Mouse (Mus musculus) liver, embryonic 12.5 days (tissue): ENCODE data around the gene Gns. TPM values are rescaled to one million over a fixed set of nuclear protein-coding genes. Genes with fewer than 3 reads are reported as not detected.

ENCODE experiments used
- ATAC-seq: fragments of 200-750 bp; cut with Nextera tagmentation; 2 replicates; pipeline ENCODE4 v1.8.0; 2017; ENCODE audit warnings: moderate number of reproducible peaks, mild to moderate bottlenecking, moderate library complexity
- H3K27ac ChIP-seq: fragments of 300-500 bp; sonication (generic); 2 replicates; pipeline ENCODE4 v1.5.1; 2016; ENCODE audit warnings: mild to moderate bottlenecking
- H3K27me3 ChIP-seq: fragments of 300-500 bp; sonication (generic); replicated peaks from 2 replicates; pipeline ENCODE4 v1.6.1; 2016; ENCODE audit warnings: mild to moderate bottlenecking, moderate library complexity
- H3K36me3 ChIP-seq: fragments of 300-500 bp; sonication (generic); 2 replicates; pipeline ENCODE4 v1.6.1; 2016; ENCODE audit warnings: mild to moderate bottlenecking, moderate library complexity
- H3K4me1 ChIP-seq: fragments of 300-500 bp; sonication (generic); 2 replicates; pipeline ENCODE4 v1.6.1; 2016
- H3K4me2 ChIP-seq: fragments of 300-500 bp; sonication (generic); 2 replicates; pipeline ENCODE4 v1.6.1; 2016; ENCODE audit warnings: mild to moderate bottlenecking, moderate library complexity
- H3K4me3 ChIP-seq: fragments of 300-500 bp; sonication (generic); 2 replicates; pipeline ENCODE4 v1.5.1; 2016; ENCODE audit warnings: mild to moderate bottlenecking, moderate library complexity
- H3K9ac ChIP-seq: fragments of 300-500 bp; sonication (generic); 2 replicates; pipeline ENCODE4 v1.6.1; 2016; ENCODE audit warnings: mild to moderate bottlenecking, moderate library complexity
- H3K9me3 ChIP-seq: fragments of 300-500 bp; sonication (generic); replicated peaks from 2 replicates; pipeline ENCODE4 v1.6.1; 2016; ENCODE audit warnings: mild to moderate bottlenecking, moderate library complexity
- WGBS: fragments of 180-500 bp; shearing (Covaris S2); methylation state at CpG from one replicate; pipeline ENCODE4 v1.1.7; 2016; ENCODE audit not compliant: insufficient replicate concordance; 5-methylcytosine and 5-hydroxymethylcytosine counted together
- polyA plus RNA-seq: library from polyadenylated mRNA; unstranded; fragments of >200 nt; fragmentation: Nextera tagmentation; extraction: Ambion mirVana; gene quantifications from 2 replicates; pipeline ENCODE4 v1.2.1, GENCODE M21; 2016

The Gns gene
- polyA plus RNA-seq, 1 experiment from 2014 or later = 20.0 TPM

GRCm38 (mm10) chr10:121342260-121342659, 22.6 kb upstream of the Gns start:
- 86% methylated on average over 10 of the region's 10 CpGs for WGBS
- no peak for ATAC-seq
- H3K27me3 ChIP-seq = 0 out of 2 replicates have a peak, but pooled peaks cover 7% of the 10 kb centered on the region
- H3K36me3 ChIP-seq = no peaks in the 10 kb centered on the region
- no peaks in the 10 kb centered on the region for H3K9me3 ChIP-seq
- H3K9ac ChIP-seq = no peak overlapping the region
- no peaks in the 10 kb centered on the region for H3K4me1 ChIP-seq
- no peak overlapping the region for H3K27ac ChIP-seq
- H3K4me3 ChIP-seq = no peak overlapping the region
- H3K4me2 ChIP-seq = no peak overlapping the region

GRCm38 (mm10) chr10:121343867-121344266, 21.0 kb upstream of the Gns start:
- Histone ChIP-seq H3K9ac (no peak overlapping the region), H3K4me3 (no peak overlapping the region), H3K36me3 (no peaks in the 10 kb centered on the region), H3K4me2 (no peak overlapping the region), H3K9me3 (no peaks in the 10 kb centered on the region), H3K27ac (no peak overlapping the region), H3K27me3 (peaks cover 9% of the 10 kb centered on the region), H3K4me1 (no peaks in the 10 kb centered on the region)
- 39% methylated on average over 6 of the region's 6 CpGs for WGBS
- no peak for ATAC-seq

GRCm38 (mm10) chr10:121349244-121349643, 15.6 kb upstream of the Gns start:
- 47% methylated on average over 5 of the region's 5 CpGs for WGBS
- Histone ChIP-seq H3K9me3 (no peaks in the 10 kb centered on the region), H3K4me1 (peaks cover 14% of the 10 kb centered on the region), H3K36me3 (no peaks in the 10 kb centered on the region), H3K27me3 (peaks cover 52% of the 10 kb centered on the region), H3K4me3 (no peak overlapping the region), H3K9ac (no peak overlapping the region), H3K27ac (no peak overlapping the region), H3K4me2 (no peak overlapping the region)
- no peak for ATAC-seq

- peak overlapping the region; percentile 83 for H3K4me2 ChIP-seq
- H3K4me1 ChIP-seq = peaks cover 14% of the 10 kb centered on the region
- peak overlapping the region; percentile 59 for H3K4me3 ChIP-seq
- peaks cover 49% of the 10 kb centered on the region for H3K27me3 ChIP-seq
- no peaks in the 10 kb centered on the region for H3K36me3 ChIP-seq
- no peaks in the 10 kb centered on the region for H3K9me3 ChIP-seq
- 3% methylated on average over 35 of the region's 35 CpGs for WGBS
- H3K9ac ChIP-seq = peak overlapping the region; percentile 46; the same call in 1 of the 2 replicates
- peak; percentile 32; the same call in 1 of the 2 replicates for ATAC-seq
- no peak overlapping the region for H3K27ac ChIP-seq
Observed at GRCm38 (mm10) chr10:121350357-121351065, 14.4 kb upstream of the Gns start.

- peak within 1 kb of the TSS; percentile 46; the same call in 1 of the 2 replicates for H3K9ac ChIP-seq
- WGBS = under 1% methylated on average over 61 of the region's 61 CpGs
- ATAC-seq = peak; percentile 51; the same call in 1 of the 2 replicates
- no peaks in the 10 kb centered on the region for H3K9me3 ChIP-seq
- H3K4me1 ChIP-seq = peaks cover 14% of the 10 kb centered on the region
- peaks cover 49% of the 10 kb centered on the region for H3K27me3 ChIP-seq
- peak within 1 kb of the TSS; percentile 59 for H3K4me3 ChIP-seq
- peak within 1 kb of the TSS; percentile 83 for H3K4me2 ChIP-seq
- H3K36me3 ChIP-seq = no peaks in the 10 kb centered on the region
- no peak within 1 kb of the TSS for H3K27ac ChIP-seq
Observed at GRCm38 (mm10) chr10:121351066-121351581, 13.8 kb upstream of the Gns start, which contains the start of gene Tbc1d30. Gene Tbc1d30 (minus strand): TSS chr10:121351278.

- H3K9ac ChIP-seq = no peak overlapping the region
- no peak for ATAC-seq
Observed at GRCm38 (mm10) chr10:121351692-121352290, 13.1 kb upstream of the Gns start.

GRCm38 (mm10) chr10:121360358-121360757, 4.5 kb upstream of the Gns start:
- Histone ChIP-seq H3K36me3 (no peaks in the 10 kb centered on the region), H3K4me1 (peaks cover 10% of the 10 kb centered on the region), H3K4me2 (no peak overlapping the region), H3K27ac (no peak overlapping the region), H3K4me3 (no peak overlapping the region), H3K27me3 (0 out of 2 replicates have a peak, but pooled peaks cover 6% of the 10 kb centered on the region), H3K9me3 (no peaks in the 10 kb centered on the region), H3K9ac (no peak overlapping the region)
- WGBS = 65% methylated on average over 2 of the region's 2 CpGs
- ATAC-seq = no peak

More at GRCm38 (mm10) chr10:121351692-121352290, 13.1 kb upstream of the Gns start:
- H3K4me1 ChIP-seq = peaks cover 14% of the 10 kb centered on the region
- H3K27ac ChIP-seq = no peak overlapping the region
- peaks cover 49% of the 10 kb centered on the region for H3K27me3 ChIP-seq
- WGBS = 28% methylated on average over 15 of the region's 15 CpGs
- H3K4me2 ChIP-seq = peak overlapping the region; percentile 83
- H3K4me3 ChIP-seq = peak overlapping the region; percentile 59
- no peaks in the 10 kb centered on the region for H3K36me3 ChIP-seq
- H3K9me3 ChIP-seq = no peaks in the 10 kb centered on the region

GRCm38 (mm10) chr10:121363201-121363600, 1.7 kb upstream of the Gns start:
- Histone ChIP-seq H3K4me3 (no peak overlapping the region), H3K4me2 (no peak overlapping the region), H3K9me3 (no peaks in the 10 kb centered on the region), H3K36me3 (peaks cover 6% of the 10 kb centered on the region; the same call in 1 of the 2 replicates), H3K27ac (no peak overlapping the region), H3K9ac (no peak overlapping the region), H3K27me3 (0 out of 2 replicates have a peak, but pooled peaks cover 6% of the 10 kb centered on the region), H3K4me1 (peaks cover 33% of the 10 kb centered on the region)
- no peak for ATAC-seq
- WGBS = 71% methylated on average over 8 of the region's 8 CpGs

- H3K27me3 ChIP-seq = no peaks in the 10 kb centered on the region
- H3K27ac ChIP-seq = 0 out of 2 replicates have a peak overlapping the region, but pooled peaks have one; percentile 7
- peak overlapping the region; percentile 85 for H3K9ac ChIP-seq
- no peaks in the 10 kb centered on the region for H3K9me3 ChIP-seq
- peak overlapping the region; percentile 98 for H3K4me2 ChIP-seq
- 25% methylated on average over 15 of the region's 15 CpGs for WGBS
- no peak for ATAC-seq
- peaks cover 43% of the 10 kb centered on the region for H3K4me1 ChIP-seq
- peak overlapping the region; percentile 89 for H3K4me3 ChIP-seq
- peaks cover 6% of the 10 kb centered on the region; the same call in 1 of the 2 replicates for H3K36me3 ChIP-seq
Observed at GRCm38 (mm10) chr10:121364306-121364705, 584 bp upstream of the Gns start.

GRCm38 (mm10) chr10:121365781-121366272, 937 bp downstream of the Gns start:
- Histone ChIP-seq H3K9me3 (no peaks in the 10 kb centered on the region), H3K4me3 (peak overlapping the region; percentile 89), H3K36me3 (peaks cover 17% of the 10 kb centered on the region), H3K27me3 (no peaks in the 10 kb centered on the region), H3K27ac (peak overlapping the region; percentile 74; the same call in 1 of the 2 replicates), H3K4me1 (peaks cover 43% of the 10 kb centered on the region), H3K4me2 (peak overlapping the region; percentile 98), H3K9ac (peak overlapping the region; percentile 85)
- no peak; the same call in 1 of the 2 replicates for ATAC-seq
- WGBS = 3% methylated on average over 9 of the region's 9 CpGs

- Histone ChIP-seq H3K4me1 (peaks cover 43% of the 10 kb centered on the region), H3K4me2 (no peak overlapping the region)
- 72% methylated on average over 13 of the region's 13 CpGs for WGBS
Observed at GRCm38 (mm10) chr10:121367271-121367670, 2.4 kb downstream of the Gns start.

GRCm38 (mm10) chr10:121367780-121368179, 2.9 kb downstream of the Gns start:
- Histone ChIP-seq H3K4me2 (no peak overlapping the region), H3K36me3 (peaks cover 32% of the 10 kb centered on the region), H3K27me3 (no peaks in the 10 kb centered on the region), H3K9me3 (no peaks in the 10 kb centered on the region), H3K27ac (no peak overlapping the region), H3K4me3 (no peak overlapping the region), H3K4me1 (peaks cover 43% of the 10 kb centered on the region), H3K9ac (no peak overlapping the region)
- no peak for ATAC-seq
- WGBS = 79% methylated on average over 9 of the region's 9 CpGs

More at GRCm38 (mm10) chr10:121367271-121367670, 2.4 kb downstream of the Gns start:
- ATAC-seq = no peak
- no peak overlapping the region for H3K9ac ChIP-seq
- peaks cover 31% of the 10 kb centered on the region for H3K36me3 ChIP-seq
- no peak overlapping the region for H3K27ac ChIP-seq
- H3K27me3 ChIP-seq = no peaks in the 10 kb centered on the region
- no peak overlapping the region for H3K4me3 ChIP-seq
- H3K9me3 ChIP-seq = no peaks in the 10 kb centered on the region
